Mouse (Mus musculus) stomach, postnatal 0 days (tissue): ENCODE data around the gene N4bp2l2.

Experiments
- CTCF ChIP-seq: IDR thresholded peaks from 2 replicates; pipeline ENCODE4 v1.5.1; 2016; ENCODE audit warnings: antibody characterized with exemption, low read depth, mild to moderate bottlenecking, moderate library complexity
- EP300 ChIP-seq: optimal IDR thresholded peaks from 2 replicates; pipeline ENCODE3; 2016; ENCODE audit warnings: antibody characterized with exemption

- TF ChIP-seq CTCF = no peak
- no peak for TF ChIP-seq EP300
Observed at GRCm38 (mm10) chr5:150644926-150645325, 21.1 kb downstream of the N4bp2l2 start.
